Mouse (Mus musculus) lung, postnatal 0 days (tissue): ENCODE results near the gene Thy1.

Experiments
- CTCF ChIP-seq: IDR thresholded peaks from 2 replicates; pipeline ENCODE4 v1.5.1; 2016; ENCODE audit warnings: antibody characterized with exemption, mild to moderate bottlenecking
- EP300 ChIP-seq: IDR thresholded peaks from 2 replicates; pipeline ENCODE4 v1.6.1; 2016; ENCODE audit warnings: antibody characterized with exemption, mild to moderate bottlenecking, control low read depth

- TF ChIP-seq EP300 (no peak), CTCF (no peak)
These were observed 30.4 kb upstream of the Thy1 start for GRCm38 (mm10) chr9:44012761-44013301.
